Mouse (Mus musculus) kidney, adult 2 months (tissue): ENCODE measurements around the gene Ptpn22.

Experiments
- CTCF ChIP-seq: fragments of 200-500 bp; conservative IDR thresholded peaks from 2 replicates; pipeline ENCODE4 v1.5.1; 2011; ENCODE audit warnings: low read depth, mild to moderate bottlenecking, control low read depth, low read length, moderate library complexity, mixed read lengths; ENCODE audit not compliant: insufficient read depth, insufficient read length
- POLR2A ChIP-seq: fragments of 200-500 bp; IDR thresholded peaks from one replicate; pipeline ENCODE4 v1.6.1; 2011; ENCODE audit warnings: low read depth, low read length, control low read depth

DNA sequence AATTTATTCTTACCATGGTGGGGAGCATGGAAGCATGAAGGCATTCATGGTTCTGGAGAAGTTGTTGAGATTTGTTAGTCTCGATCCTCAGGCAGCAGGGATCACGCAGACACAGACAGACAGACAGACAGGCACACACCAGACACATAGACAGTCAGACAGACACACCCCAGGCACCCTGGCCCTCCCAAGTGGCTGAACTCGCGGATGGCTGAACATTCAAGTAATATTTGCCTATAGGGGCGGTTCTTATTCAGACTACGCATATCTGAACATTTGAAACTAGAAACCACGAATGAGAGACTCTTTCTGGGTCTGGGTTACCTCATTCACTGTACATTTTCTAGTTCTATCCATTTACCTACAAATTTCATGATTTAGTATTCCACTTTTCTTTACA, 89.1 kb downstream of the Ptpn22 start:
- TF ChIP-seq POLR2A, result no peak
- TF ChIP-seq CTCF, result no peak
